Mouse (Mus musculus): Measurements from ENCODE around the gene Ttc5. TPM values are rescaled to one million over a fixed set of nuclear protein-coding genes. Genes with fewer than 3 reads are reported as not detected.

Gene Ttc5
- total and polyA plus RNA-seq, 2 experiments = 8.2 to 12.5 TPM

DNA sequence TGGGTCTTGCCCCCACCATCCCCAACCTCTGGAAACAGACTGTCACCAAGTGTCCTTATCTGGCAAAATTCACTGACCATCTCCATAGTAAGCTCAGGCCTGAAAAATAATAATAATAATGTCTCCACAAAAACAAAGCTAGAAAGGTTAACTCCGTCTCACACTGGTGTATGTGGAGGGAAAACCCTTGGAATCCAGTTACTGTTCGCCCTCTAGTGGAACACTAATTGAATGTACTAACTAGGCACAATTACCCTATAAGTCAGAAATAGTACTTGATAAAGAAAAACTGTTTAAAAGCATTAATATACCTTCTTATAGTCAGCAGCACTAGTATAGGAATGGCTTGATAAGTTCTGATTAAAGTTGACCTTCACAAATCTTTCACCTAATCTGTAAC lies 2.8 kb upstream of the Ttc5 start:
- Histone ChIP-seq H3K36me3 (ENCODE audit: control insufficient read depth, insufficient read depth, low read length) (no peaks in the 10 kb centered on the region), H3K4me3 (ENCODE audit: insufficient read depth, low read depth, low read length) (no peak overlapping the region), H3K4me1 (ENCODE audit: control insufficient read depth, insufficient read depth, low read length) (no peaks in the 10 kb centered on the region), H3K27ac (replicated peaks; ENCODE audit: insufficient read depth, low read depth, low read length) (no peak overlapping the region), H3K79me2 (ENCODE audit: control insufficient read depth, insufficient read depth, low read length) (no peaks in the 10 kb centered on the region), H3K27me3 (ENCODE audit: control insufficient read depth, insufficient read depth, low read length) (no peaks in the 10 kb centered on the region), H3K9ac (ENCODE audit: low read depth, low read length) (no peak overlapping the region)
- peak; percentile 28 for DNase-seq (ENCODE audit: extremely low read depth, low read depth, low spot score)
- WGBS = 12% methylated on average over 2 of the region's 2 CpGs
- no peak for TF ChIP-seq CTCF (IDR thresholded peaks at IDR 0.05; ENCODE audit: low read depth, low read length)
- TF ChIP-seq POLR2A (IDR thresholded peaks at IDR 0.05; ENCODE audit: extremely low read depth, insufficient read depth, low read length) = no peak

DNA sequence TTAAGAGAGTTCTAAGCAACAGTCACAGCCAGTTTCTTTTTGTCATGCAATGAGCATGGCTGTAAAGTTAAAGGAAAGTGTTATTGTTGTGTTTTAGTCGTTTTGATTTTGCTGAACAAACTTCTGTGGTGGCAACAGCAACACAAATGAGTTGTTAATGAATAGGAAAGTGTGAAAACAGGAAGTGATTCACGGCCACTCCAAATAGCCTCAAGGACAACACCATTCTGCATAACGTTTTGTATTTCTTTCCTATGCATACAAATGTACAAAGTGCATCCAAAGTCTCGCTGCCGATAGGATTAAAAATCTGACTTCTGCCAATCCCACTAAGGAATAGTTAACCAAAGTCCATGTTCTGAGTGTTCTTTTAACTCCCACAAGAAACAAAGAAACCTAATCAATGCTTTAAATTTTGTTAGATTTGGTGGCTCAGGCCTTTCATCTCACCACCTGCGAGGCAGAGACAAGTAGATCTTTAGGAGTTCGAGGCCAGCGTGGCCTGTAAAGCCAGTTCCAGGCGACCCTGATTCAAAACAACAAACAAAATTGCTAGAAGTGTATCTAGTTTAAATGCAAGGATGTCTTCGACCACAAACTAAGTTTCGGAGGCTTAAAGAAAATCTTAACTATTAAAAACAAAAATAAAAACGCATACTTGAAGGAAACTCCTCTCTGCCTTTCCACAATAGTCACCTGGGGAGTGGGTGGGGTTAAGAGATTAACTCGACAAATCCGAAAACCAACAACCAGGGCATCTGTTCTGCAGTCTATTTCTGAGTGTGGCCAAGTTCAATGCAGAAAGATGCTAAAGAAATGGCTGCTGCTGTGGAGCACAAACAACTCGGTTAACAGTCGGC lies 698 bp downstream of the Ttc5 start:
- H3K27me3 ChIP-seq (ENCODE audit: control insufficient read depth, insufficient read depth, low read length) = no peaks in the 10 kb centered on the region
- TF ChIP-seq CTCF (IDR thresholded peaks at IDR 0.05; ENCODE audit: low read depth, low read length) (no peak), POLR2A (IDR thresholded peaks at IDR 0.05; ENCODE audit: extremely low read depth, insufficient read depth, low read length) (no peak)
- H3K9ac ChIP-seq (ENCODE audit: low read depth, low read length) = peak overlapping the region; percentile 78
- H3K4me1 ChIP-seq (ENCODE audit: control insufficient read depth, insufficient read depth, low read length) = no peaks in the 10 kb centered on the region
- 17% methylated on average over 16 of the region's 16 CpGs for WGBS
- no peaks in the 10 kb centered on the region for H3K79me2 ChIP-seq (ENCODE audit: control insufficient read depth, insufficient read depth, low read length)
- no peak overlapping the region for H3K27ac ChIP-seq (replicated peaks; ENCODE audit: insufficient read depth, low read depth, low read length)
- peak overlapping the region; percentile 92 for H3K4me3 ChIP-seq (ENCODE audit: insufficient read depth, low read depth, low read length)
- DNase-seq (ENCODE audit: extremely low read depth, low read depth, low spot score) = peak; percentile 46
- peaks cover 3% of the 10 kb centered on the region; the same call in 1 of the 2 replicates for H3K36me3 ChIP-seq (ENCODE audit: control insufficient read depth, insufficient read depth, low read length)

DNA sequence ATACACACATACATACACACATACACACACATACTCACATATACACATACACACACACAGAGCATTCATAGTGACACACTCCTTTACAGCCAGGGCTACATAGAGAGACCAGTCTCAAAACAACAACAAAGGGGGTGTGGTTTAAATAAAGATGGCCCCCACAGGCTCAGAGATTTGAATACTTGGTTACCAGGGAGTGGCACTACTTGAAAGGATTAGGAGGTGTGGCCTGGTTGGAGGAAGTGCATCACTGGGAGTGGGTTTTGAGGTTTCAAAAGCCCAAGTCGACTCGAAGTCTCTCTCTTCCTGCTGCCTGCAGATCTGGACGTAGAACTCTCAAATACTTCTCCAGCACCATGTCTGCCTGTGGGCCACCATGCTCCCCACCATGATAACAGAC lies 3.2 kb downstream of the Ttc5 start:
- no peaks in the 10 kb centered on the region for H3K4me1 ChIP-seq (ENCODE audit: control insufficient read depth, insufficient read depth, low read length)
- 92% methylated on average over 3 of the region's 3 CpGs for WGBS
- TF ChIP-seq POLR2A (IDR thresholded peaks at IDR 0.05; ENCODE audit: extremely low read depth, insufficient read depth, low read length) = no peak
- TF ChIP-seq CTCF (IDR thresholded peaks at IDR 0.05; ENCODE audit: low read depth, low read length) = no peak
- no peak for DNase-seq (ENCODE audit: extremely low read depth, low read depth, low spot score)
- no peak overlapping the region for H3K27ac ChIP-seq (replicated peaks; ENCODE audit: insufficient read depth, low read depth, low read length)
- no peaks in the 10 kb centered on the region for H3K79me2 ChIP-seq (ENCODE audit: control insufficient read depth, insufficient read depth, low read length)
- H3K9ac ChIP-seq (ENCODE audit: low read depth, low read length) = no peak overlapping the region
- no peaks in the 10 kb centered on the region for H3K27me3 ChIP-seq (ENCODE audit: control insufficient read depth, insufficient read depth, low read length)
- H3K4me3 ChIP-seq (ENCODE audit: insufficient read depth, low read depth, low read length) = no peak overlapping the region
- peaks cover 7% of the 10 kb centered on the region; the same call in 1 of the 2 replicates for H3K36me3 ChIP-seq (ENCODE audit: control insufficient read depth, insufficient read depth, low read length)

DNA sequence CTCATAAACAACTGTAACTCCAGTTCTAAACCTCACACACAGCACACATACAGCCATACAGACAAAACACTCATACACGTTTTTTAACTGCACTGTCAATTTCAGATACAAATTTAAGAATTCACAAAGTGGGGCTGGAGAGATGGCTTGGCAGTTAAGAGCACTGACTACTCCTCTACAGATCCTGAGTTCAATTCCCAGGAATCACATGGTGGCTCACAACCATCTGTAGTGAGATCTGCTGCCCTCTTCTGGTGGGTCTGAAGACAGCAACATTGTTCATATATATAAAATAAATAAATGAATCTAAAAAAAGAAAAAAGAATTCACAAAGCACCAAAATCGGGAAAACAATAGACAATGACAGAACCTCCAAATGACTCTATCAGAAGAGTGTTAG lies 14.0 kb downstream of the Ttc5 start:
- Histone ChIP-seq H3K27me3 (ENCODE audit: control insufficient read depth, insufficient read depth, low read length) (no peaks in the 10 kb centered on the region), H3K4me1 (ENCODE audit: control insufficient read depth, insufficient read depth, low read length) (no peaks in the 10 kb centered on the region), H3K36me3 (ENCODE audit: control insufficient read depth, insufficient read depth, low read length) (peaks cover 38% of the 10 kb centered on the region), H3K27ac (replicated peaks; ENCODE audit: insufficient read depth, low read depth, low read length) (no peak overlapping the region), H3K9ac (ENCODE audit: low read depth, low read length) (no peak overlapping the region), H3K4me3 (ENCODE audit: insufficient read depth, low read depth, low read length) (no peak overlapping the region), H3K79me2 (ENCODE audit: control insufficient read depth, insufficient read depth, low read length) (no peaks in the 10 kb centered on the region)
- peak; percentile 6 for DNase-seq (ENCODE audit: extremely low read depth, low read depth, low spot score)
- TF ChIP-seq POLR2A (IDR thresholded peaks at IDR 0.05; ENCODE audit: extremely low read depth, insufficient read depth, low read length) (no peak), CTCF (IDR thresholded peaks at IDR 0.05; ENCODE audit: low read depth, low read length) (no peak)
- 87% methylated on average over 2 of the region's 2 CpGs for WGBS

DNA sequence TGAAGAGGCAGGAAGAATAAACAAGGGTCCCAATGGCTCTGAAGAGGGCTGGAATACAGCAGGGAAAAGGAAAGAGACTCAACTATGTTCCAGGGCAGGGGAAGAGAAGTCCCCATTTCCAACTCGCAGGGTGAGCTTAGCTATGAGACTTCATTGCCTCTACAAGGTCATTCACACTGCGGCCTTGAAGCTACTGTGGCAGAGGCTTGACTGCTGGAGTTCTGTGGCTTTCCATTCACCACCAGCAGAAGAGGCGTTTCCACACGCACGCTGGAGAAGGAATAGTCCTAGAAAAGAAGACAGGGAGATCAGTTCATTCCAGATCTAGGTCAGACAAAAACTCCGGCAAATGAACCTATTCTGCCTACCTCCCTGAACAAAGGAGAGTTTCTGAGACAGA lies 19.6 kb downstream of the Ttc5 start:
- no peak overlapping the region for H3K4me3 ChIP-seq (ENCODE audit: insufficient read depth, low read depth, low read length)
- H3K79me2 ChIP-seq (ENCODE audit: control insufficient read depth, insufficient read depth, low read length) = no peaks in the 10 kb centered on the region
- DNase-seq (ENCODE audit: extremely low read depth, low read depth, low spot score) = no peak
- H3K27ac ChIP-seq (replicated peaks; ENCODE audit: insufficient read depth, low read depth, low read length) = no peak overlapping the region
- H3K36me3 ChIP-seq (ENCODE audit: control insufficient read depth, insufficient read depth, low read length) = peaks cover 25% of the 10 kb centered on the region
- H3K27me3 ChIP-seq (ENCODE audit: control insufficient read depth, insufficient read depth, low read length) = no peaks in the 10 kb centered on the region
- TF ChIP-seq CTCF (IDR thresholded peaks at IDR 0.05; ENCODE audit: low read depth, low read length) = no peak
- no peak for TF ChIP-seq POLR2A (IDR thresholded peaks at IDR 0.05; ENCODE audit: extremely low read depth, insufficient read depth, low read length)
- no peak overlapping the region for H3K9ac ChIP-seq (ENCODE audit: low read depth, low read length)
- H3K4me1 ChIP-seq (ENCODE audit: control insufficient read depth, insufficient read depth, low read length) = no peaks in the 10 kb centered on the region
- WGBS = 92% methylated on average over 6 of the region's 6 CpGs

All from liver, adult 2 months (tissue).